Mouse (Mus musculus) lung, adult 18-20 months (tissue): ENCODE measurements at regions not wholly inside any gene's neighbourhood (a gene's known extent, or its start where the extent isn't known, plus 50 kb on each side); places are given as distances from the start of the nearest gene placed in this dataset.

Experiments
- DNase-seq, 2 experiments: peaks; one replicate each; pipeline ENCODE4 v3.0.0; 2022; ENCODE audit warnings: mixed read lengths in 2 of 2

GRCm38 (mm10) chr4:114720696-114721095, 100.8 kb upstream of the Gm12830 start:
- DNase-seq, result no peak

DNA sequence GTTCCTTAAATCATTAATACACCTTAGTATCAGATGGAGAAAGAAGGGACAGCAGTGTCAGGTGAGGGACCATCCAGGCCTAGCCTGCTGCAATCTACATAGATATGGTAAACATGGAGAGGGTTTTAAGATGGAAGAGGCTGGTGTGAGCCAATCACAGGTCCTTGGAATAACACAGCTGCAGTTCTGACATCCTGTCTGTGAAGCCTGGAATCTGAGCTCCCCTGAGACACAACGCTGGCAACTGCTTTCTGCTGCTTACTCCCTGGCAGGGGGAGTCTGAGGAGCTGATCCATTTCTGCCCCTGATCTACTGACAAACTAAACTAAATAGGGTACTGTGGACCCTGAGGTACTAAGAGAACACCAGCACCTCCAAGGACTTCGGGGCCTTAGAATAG, 100.1 kb upstream of the Gm12830 start:
- DNase-seq, result no peak

- no peak for DNase-seq
Measured at GRCm38 (mm10) chr4:114728235-114729000, 93.1 kb upstream of the Gm12830 start.

DNA sequence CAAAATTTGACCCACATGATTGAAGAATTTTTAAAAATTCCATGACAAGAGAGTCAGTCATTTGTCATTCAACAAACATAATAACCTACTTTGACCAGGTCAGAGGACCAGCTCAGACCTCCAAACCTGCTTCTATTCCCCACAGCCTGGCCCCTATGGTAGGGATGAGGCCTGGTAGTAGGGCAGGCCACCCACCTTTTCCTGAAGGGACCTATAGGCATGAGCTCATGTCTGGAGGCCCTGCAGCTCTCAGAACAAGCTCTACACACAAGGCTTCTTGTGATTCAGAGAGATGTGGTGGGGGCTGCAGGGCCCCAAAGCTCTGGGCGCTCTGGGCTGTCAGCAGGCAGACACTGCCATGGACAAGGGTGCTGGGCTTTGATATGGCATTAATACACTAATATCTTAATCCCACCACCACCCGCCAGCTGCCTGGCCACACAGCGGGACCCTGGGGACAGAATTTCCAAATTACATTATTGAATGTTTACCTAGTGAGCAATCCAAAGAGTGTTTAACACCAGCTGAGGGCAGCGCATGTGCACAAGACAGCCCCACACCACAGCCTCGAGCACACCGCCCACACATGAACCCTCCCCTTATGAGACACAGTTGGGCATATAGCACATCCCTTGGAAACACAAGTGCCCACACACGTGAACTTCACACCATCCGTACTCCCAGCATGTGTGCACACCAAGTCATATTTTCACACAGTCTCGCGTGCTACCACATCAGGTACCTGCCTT, 88.1 kb upstream of the Gm12830 start:
- no peak for DNase-seq

DNA sequence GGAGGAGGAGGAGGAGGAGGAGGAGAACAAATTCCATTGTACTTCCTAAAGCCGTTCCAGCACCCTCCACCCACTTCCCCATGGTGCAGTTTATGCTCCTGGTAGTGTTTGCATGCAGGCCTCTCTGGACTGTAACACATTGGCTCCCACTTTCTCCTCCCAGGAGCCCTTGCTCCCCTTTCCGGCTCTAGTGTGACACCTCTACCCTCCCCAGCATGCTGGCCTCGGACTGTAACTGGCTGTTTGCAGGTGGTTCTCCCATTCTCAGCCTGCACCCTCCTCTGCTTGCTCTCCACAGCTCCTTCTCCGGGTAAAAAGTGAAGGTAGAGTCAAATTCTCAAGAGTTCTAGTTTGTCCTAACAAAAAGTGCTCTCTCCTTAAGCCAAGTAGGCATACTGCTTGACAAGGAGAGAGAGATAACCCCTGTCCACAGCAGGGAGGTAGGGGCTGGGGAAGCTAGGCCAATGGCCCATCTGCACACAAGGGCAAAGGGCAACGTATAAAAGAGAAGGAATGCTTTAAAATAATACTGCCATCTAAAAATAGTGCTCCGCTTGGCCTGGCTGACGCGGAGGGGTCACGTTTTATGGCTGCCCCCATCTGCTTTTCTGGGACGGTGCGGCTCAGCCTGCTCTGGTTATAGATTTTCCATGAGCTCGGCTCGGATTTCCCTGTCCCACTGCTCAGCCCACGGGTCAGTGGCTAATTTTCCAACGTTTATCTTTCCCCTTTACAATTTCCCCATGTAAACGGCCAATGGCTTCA, 82.4 kb upstream of the Gm12830 start:
- no peak for DNase-seq

DNA sequence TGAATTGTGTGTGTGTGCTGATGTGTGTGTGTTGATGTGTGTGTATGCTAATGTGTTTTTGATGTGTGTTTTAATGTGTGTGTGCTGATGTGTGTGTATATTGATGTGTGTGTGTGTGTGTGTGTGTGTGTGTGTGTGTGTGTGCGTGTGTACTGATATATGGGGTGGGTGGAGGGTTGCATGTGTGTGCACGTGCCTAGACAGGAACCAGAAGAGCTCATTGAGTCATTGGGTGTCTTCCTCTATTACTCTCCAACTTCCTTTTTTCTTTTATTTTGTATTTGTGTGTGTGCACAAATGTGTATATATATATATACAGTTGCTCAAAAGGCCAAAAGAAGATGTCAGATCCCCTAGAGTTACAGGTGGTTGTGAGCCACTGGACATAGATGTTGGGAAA, 73.4 kb upstream of the Gm12830 start:
- DNase-seq, result no peak

GRCm38 (mm10) chr4:114759837-114760236, 61.7 kb upstream of the Gm12830 start:
- DNase-seq, result no peak

DNA sequence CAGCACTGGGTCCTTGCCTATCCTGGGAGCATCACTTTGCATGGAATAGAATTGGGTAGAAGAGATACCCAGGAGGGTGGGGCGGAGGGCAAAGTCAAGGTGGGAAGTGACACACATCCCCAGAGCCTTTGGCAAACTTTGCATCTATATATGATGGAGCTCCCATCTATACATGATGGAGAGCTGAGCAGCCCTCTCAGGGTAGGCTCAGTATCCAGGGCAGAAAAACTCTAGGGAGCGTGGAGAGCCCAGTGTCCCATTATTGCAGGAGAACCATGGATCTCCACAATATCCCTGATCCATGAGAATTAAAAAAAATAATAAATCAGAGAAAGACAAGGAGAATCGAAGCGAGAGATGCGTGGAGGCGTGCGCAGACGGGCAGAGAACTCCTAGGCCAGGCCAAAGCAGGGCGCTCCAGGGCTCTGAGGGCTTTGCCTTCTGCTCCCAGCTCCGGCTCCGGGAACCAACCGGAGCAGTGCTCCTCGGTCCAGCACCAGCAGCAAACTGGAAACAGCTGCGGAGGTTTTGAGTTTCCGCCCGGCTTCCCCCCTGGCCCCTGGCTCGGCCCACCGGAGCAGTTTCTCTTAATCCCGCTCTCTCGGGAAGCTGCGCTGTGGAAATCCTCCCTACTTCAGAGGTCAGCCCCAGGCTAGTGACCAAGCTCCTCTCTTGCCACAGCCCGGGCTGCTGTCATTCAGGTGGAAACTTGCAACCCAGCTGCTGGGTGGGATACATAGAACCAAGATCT, 54.7 kb upstream of the Gm12830 start:
- DNase-seq, result no peak
